Mouse (Mus musculus): ENCODE results near the gene Cmip.

Cmip gene

DNA sequence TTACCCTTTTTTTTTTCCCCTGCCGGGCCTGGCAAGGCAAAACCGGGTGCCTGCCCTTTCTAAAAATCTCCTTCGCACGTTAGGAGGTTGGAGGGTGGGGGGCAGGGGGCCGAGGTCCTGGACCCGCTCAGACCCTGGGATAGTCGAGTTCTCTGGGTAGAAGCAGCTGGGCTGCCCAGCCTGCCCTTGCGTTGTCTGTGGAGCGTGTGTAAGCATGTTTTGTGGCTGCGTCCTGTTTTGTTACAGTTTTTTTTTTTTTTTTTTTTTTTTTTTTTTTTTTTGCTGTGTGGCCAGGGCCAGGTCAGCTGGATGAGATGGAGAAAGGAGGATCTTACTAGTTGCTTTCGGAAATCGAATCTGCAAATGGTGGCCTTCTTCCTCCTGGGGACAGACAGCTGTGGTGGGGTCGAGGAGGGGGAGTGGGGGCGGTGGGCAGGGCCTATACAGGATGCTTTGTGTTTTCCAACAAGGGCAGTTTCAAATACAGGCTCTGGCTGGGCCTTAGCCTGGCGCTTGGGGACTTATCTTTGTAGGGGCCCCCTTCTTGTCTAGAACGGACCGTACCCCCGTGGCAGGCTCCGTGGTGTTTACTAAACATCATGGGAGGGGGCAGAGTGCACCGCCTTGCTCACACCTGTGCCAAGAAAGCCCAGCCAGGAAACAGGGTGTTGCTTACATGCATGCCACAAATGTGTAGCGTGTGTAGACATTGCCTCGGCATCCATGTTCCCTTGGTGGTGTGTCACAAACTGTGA is 1.1 kb downstream of the Cmip start:
- peak; percentile 57 for DNase-seq (ENCODE audit: extremely low spot score, low spot score)

DNA sequence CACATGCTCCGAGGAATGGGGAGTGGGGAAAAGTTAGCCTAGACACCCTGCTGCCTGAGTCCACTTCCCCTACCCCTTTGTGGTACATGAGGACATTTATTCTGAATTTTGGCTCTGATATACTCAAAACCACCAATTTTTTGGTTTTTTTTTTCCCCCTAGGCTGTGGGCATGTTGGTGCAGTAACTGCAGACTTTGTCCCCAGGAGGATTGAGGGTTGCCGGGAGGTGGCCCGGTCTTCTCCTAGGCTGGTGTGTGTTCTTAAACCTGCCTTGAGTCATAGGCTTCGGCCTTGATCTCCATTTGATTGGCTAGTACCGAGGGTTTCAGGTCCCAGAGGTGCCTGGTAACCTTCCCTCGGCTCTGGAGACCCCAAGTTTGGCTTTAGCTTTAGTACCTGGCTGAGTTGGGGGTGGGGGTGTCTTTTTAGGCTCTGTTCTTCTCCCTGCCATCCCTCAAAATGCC is 1.7 kb downstream of the Cmip start:
- DNase-seq (ENCODE audit: extremely low spot score, low spot score) = no peak

- no peak for DNase-seq (ENCODE audit: extremely low spot score, low spot score)
Measured at GRCm38 (mm10) chr8:117259431-117260001, 2.7 kb downstream of the Cmip start.

GRCm38 (mm10) chr8:117260234-117260929 is 3.5 kb downstream of the Cmip start:
- DNase-seq (ENCODE audit: extremely low spot score, low spot score) = peak; percentile 39

DNA sequence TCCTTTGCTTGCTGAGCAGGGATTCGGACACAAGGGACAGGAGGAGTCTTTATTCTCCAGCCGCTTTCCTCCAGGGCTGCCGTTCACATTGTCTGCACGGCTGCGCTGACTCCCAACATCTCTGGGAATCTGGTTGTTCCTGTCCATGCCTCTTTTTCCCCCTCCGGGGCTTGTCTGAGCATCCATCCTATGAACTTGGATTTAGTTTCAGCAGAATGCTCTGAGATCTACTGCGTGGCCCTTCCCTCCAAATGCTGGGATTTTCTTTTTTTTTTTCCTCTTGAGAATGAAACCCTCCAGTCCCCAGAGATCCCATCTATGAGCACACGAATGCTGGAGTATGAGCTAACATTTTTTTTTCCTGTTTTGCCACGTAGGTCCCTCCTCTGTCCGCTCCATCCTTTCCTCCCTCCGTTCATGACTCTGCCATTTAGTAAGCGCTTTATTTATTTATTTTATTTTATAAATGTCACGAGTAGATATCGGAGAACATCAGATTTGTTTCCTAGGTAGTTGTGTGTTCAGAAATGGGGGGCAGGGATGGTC is 4.1 kb downstream of the Cmip start:
- no peak for DNase-seq (ENCODE audit: extremely low spot score, low spot score)

DNA sequence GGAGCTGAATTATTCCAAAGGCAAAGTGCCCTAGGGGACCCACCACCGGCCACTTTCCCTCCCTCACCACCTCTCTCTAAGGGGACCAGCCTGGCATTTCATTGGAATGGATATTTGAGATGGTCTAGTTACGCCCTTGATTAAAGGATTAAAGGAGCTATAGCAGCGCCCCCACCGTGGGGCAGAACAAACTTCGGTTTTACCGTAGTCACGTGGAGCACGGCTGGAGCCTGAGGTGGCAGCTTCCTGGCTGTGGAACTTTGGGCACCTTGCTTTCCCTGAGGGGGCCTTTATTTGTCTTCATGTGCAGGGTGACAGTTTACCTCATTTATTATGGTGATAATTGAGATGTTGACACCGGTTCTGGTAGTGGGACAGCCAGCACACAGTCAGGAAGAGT is 4.8 kb downstream of the Cmip start:
- no peak for DNase-seq (ENCODE audit: extremely low spot score, low spot score)

DNA sequence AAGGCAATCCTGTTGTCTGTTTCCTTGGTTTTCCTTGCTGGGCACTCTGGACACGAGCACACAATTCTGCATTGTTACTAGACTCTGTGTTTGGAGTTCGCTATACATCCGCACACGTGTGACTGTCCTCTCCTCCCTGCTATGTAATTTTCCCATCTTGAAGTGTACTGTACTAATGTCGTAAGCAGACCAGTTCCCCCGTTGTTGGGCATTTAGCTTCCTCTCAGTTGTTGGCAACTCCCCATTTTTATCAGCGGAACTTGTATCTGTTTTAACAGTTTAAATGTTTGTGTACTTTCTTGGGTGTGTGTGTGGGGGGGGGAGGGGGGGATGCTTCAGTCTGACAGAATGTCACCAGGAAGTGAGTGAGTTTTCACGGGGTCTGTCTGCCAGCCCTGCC is 5.8 kb downstream of the Cmip start:
- no peak for DNase-seq (ENCODE audit: extremely low spot score, low spot score)

- DNase-seq (ENCODE audit: extremely low spot score, low spot score) = no peak
Measured at GRCm38 (mm10) chr8:117263442-117263841, 6.6 kb downstream of the Cmip start.

DNA sequence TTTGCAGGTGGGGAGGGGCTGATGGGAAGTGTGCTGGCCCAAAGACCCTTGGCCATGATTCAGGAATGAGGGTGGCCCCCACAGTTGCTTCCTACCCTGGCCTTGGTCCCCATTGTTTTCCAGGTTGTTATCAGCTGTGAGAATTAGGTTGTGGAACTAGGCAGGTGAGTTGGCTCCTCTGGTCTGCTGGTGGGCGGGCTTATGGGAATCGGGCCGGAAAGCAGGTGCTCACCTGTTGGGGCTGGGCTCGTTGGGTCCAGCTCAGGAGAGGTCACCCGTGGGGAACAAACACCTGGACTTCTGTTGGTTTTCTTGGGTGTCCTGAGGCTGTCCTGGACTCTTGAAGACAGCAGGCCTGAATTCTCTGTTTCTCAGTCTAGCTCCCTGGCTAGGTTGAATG is 8.2 kb downstream of the Cmip start:
- DNase-seq (ENCODE audit: extremely low spot score, low spot score) = no peak

DNA sequence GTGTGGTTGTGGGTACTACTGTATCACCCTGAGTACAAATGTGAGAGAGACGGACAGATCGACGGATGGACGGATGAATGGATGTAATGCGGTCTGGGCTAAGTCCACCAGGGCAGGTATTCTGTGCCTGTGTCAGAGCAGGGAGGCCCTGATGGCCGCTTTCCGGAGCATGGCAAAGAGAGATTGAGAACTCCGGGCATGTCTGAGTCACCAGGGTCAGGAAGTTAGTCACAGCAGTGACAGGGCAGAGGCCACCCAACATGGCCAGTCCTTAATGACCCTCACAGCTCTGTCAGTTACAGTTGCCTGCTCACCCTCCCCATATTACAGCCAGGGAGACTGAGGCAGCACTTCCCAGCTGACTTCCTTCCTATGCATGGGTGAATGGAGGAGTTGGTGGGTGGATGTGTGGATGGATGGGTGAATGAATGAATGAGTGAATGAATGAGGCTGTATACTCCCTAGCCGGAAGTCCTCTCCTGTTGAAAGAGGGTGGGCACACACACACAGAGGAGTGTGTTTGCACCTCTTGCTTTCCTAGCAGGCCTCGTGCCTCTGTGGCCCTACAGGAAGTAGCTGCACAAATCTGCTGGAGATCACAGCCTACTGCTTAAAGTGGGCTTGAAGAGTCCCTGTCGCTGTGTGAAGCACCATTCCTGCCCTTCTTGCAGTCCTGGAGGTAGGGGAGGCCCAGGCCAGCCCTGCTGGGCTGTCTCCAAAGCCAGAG is 10.7 kb downstream of the Cmip start:
- DNase-seq (ENCODE audit: extremely low spot score, low spot score) = no peak

GRCm38 (mm10) chr8:117278234-117278633 is 21.4 kb downstream of the Cmip start:
- DNase-seq (ENCODE audit: extremely low spot score, low spot score) = no peak

DNA sequence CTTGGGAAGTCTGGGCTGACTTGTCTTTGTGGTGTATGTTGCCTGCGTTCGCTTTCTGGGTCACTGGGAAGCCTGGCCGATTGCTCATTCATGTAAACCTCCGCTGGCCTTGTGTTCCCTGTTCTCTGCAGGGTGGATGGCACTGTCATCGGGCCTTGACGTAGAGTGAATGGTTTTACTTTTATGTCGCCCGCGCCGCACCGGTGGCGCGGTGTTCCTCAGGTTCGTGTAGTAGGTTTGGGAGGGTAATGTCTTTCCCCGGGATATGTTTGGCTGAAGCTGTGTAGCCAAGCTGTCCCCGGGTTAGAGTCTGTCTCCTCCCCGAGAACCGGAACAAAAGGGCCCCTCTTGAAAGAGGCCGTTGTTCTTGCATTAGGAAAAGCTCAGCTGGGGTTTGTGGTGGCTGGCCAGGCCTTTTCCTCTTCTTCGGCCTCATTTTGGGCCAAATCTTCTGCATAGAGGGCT is 21.8 kb downstream of the Cmip start:
- DNase-seq (ENCODE audit: extremely low spot score, low spot score) = no peak

DNA sequence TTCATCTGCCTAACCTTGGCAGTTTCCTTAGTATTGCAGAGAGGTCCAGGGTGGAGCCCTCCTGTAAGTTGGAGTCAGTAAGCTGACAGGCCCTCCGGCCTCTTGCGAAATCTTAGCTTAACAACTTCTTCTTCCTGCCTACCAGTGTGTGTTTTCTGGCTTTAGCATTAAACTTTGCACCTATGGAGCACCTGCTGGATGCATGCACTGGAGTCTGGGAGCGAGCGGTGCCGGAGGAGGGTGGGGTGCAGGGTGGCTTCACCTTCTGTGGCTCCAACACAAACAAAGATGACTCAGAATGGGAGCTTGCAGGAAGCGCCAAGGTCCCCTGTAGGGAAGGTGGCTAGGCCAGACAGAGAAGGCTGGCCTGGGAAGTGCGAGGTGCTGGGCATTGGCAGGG is 23.6 kb downstream of the Cmip start:
- DNase-seq (ENCODE audit: extremely low spot score, low spot score) = no peak

DNA sequence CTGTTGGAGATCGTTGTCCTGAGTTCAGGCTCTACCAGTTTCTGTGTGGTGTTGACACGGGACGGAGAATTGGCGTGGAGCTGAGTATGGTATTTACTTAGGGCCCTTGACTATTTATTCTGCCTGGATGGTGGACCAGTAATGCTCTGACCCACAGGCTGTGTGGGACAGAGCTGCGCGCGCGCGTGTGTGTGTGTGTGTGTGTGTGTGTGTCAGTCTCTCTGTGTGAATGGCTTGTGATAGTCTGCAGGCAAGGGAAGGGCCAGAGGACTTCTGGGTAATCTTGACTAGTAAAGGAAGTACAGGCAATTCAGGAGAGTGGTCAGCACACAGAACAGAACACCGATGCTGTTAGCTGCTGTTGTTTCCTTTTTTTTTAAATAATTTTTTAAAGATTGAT is 24.8 kb downstream of the Cmip start:
- no peak for DNase-seq (ENCODE audit: extremely low spot score, low spot score)

GRCm38 (mm10) chr8:117282141-117282950 is 25.5 kb downstream of the Cmip start:
- DNase-seq (ENCODE audit: extremely low spot score, low spot score) = no peak

GRCm38 (mm10) chr8:117284768-117285484 is 28.1 kb downstream of the Cmip start:
- DNase-seq (ENCODE audit: extremely low spot score, low spot score) = no peak

GRCm38 (mm10) chr8:117287966-117288365 is 31.1 kb downstream of the Cmip start:
- no peak for DNase-seq (ENCODE audit: extremely low spot score, low spot score)

- DNase-seq (ENCODE audit: extremely low spot score, low spot score) = no peak
Measured at GRCm38 (mm10) chr8:117289016-117289415, 32.2 kb downstream of the Cmip start.

DNA sequence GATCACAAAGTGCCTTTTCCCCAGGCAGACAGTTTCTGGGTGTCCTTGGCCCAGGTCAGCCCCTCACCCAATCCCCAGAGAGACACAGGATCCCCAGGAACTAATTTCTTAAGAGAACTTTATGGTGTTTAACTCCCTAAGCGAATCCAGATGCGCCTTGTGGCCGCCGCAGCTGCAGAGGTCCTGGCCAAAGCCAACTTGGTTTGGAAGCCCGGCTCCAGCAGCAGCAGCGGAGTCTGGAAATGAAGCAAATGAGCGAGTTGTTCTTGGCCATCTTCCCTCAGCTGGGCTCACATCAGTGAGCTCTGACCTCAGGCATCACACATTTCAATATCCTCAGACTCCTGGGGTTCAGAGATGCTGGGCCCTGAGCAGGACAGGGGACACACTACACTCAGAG is 33.6 kb downstream of the Cmip start:
- DNase-seq (ENCODE audit: extremely low spot score, low spot score) = no peak

- no peak for DNase-seq (ENCODE audit: extremely low spot score, low spot score)
Measured at GRCm38 (mm10) chr8:117292262-117292661, 35.4 kb downstream of the Cmip start.

All from neural tube, embryonic 10.5 days (tissue).